Mouse (Mus musculus): ENCODE measurements around the gene Gm8206.
"Not testable (repeated sequence)": the region's sequence is repeated elsewhere in the genome, so short reads cannot be mapped to it uniquely, and the experiment has no call there.

GRCm38 (mm10) chr14:5987136-5987535 lies 106.6 kb downstream of the Gm8206 start:
- TF ChIP-seq CTCF, POLR2A (IDR thresholded peaks at IDR 0.05; ENCODE audit: extremely low read depth, insufficient read depth, low read length): not testable (repeated sequence)

Data from cortical plate, adult 2 months (tissue).